Mouse (Mus musculus): ENCODE results near the gene Eif2ak4.

Gene Eif2ak4

DNA sequence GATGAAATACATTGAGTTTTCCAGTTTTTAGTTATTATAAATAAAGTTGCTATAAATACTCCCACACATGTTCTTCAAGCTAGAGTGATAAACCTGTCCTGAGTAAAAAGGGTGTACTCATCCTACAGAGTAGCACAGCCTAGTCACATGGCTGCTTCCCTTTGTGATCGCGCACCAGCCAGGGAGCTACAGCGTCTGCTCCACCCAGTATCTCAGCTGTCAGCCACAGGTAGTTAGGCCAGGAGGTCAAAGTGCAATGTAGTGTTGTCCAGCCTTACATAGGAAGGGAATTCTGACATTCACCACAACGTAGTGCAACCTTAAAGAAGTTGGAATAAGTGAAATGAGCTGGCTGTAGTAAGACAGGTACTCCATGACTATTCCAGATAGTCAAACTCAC, 17.1 kb downstream of the Eif2ak4 start:
- ATAC-seq (ENCODE audit: low TSS enrichment), result no peak

DNA sequence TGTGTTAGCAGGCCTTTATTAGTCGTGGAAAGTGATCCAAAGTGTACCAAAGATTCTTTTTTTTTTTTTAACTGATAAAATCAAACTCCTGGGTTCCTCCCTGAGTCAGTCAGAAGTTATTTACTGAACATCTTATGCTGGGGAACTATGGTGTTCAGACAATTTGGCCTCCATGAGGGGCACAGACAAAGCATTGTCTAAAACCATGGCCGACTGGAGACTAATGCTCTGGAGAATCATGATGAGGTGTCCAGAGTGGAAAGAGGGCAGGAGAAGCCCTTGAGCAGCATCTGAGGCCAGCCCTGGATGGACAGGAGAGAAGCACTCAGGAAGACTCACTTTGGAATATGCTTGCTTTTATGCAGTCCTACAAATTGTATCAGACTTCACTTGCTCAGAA, 18.4 kb downstream of the Eif2ak4 start:
- no peak for ATAC-seq (ENCODE audit: low TSS enrichment)

DNA sequence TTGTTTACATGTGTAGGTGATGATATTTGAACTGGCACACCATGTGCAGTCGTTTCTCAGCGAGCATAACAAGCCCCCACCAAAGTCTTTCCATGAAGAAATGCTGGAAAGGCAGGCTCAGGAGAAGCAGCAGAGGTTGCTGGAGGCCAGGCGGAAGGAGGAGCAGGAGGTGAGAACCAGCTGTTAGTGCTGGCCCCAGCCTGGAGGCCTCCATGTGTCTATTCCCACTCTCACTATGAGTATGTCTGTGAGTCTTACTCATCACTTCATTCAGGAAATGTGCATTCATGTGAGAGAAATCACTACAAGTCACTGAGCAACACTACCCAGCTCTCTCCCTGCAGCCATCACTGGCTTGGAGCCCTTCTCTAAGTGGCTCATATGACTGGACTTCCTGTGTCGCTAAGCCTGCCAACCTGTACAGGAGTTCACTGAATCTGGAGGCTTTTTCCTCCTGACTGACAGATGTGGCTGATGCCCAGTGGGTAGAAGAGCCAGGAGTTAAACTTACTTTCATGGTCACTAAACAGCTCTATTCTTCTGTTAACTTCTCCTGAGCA, 20.0 kb downstream of the Eif2ak4 start:
- no peak for ATAC-seq (ENCODE audit: low TSS enrichment)

DNA sequence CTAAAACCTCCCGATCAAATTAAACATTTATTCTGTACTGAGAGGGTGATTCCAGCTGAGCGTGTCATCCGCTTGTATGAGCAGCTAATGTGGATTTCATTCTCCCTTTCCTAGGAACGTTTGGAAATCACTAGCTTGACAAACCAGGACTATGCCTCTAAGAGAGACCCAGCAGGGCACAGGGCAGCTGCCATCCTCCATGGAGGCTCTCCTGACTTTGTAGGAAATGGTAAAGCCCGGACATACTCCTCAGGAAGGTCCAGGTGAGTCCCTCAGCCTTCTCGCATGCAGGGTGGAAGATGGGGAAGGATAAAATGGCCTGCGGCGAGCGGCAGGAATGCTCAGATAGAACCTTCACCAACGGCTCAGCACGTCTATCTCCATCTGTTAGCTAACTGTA, 24.4 kb downstream of the Eif2ak4 start:
- no peak for ATAC-seq (ENCODE audit: low TSS enrichment)

DNA sequence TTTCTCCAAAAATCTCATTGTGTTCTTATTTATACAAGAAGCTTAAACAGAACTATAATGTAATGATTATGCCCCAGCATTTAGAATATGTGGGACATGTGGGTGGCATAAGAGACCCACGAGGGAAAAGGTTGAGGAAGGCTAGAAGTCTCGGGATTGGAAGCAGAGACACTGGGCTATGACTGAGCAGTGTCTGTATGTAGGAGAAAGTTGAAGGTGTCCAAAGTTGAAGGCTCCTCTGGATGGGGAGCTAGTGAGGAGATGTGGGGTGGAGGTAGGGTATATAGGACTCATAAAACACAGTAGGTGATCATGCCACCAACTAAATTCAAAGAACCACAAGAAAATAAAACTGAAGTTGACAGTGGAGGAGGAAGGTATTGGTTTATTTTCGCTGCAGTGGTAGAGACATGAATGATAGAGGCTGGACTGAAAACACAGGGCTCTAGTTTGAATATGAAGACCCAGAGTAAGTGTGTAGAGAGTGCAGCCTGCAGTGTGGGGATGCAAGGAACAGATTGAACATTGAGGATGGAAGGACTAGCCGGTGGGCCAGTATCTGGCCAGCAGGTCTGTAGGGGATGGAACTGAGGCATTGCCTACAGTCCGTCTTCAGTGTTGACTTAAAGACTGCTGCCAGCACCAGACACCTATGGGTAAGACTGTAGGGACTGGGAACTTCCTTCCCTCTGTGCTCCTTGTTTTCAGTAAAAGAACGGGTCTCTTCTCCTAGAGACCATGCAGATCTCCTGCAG, 27.4 kb downstream of the Eif2ak4 start:
- ATAC-seq (ENCODE audit: low TSS enrichment), result no peak

DNA sequence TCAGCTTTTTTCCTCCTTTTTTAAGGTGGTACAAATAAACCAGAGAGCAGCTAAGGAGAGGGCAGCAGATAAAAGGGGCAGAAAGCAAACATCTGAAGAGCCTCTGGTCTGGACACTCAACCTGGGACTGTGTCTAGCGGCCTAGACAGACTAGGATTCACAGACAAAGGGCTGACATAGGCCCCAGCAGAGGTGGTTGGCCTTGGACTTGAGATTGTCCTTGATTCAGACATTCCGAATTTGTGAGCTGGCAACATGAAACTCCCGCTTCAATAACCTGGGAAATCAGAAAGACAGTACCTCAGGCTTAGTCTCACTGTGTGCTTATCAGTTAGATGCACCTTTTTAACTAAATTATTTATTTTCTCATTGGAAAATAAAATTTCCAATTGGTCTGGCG, 29.7 kb downstream of the Eif2ak4 start:
- ATAC-seq (ENCODE audit: low TSS enrichment), result no peak

DNA sequence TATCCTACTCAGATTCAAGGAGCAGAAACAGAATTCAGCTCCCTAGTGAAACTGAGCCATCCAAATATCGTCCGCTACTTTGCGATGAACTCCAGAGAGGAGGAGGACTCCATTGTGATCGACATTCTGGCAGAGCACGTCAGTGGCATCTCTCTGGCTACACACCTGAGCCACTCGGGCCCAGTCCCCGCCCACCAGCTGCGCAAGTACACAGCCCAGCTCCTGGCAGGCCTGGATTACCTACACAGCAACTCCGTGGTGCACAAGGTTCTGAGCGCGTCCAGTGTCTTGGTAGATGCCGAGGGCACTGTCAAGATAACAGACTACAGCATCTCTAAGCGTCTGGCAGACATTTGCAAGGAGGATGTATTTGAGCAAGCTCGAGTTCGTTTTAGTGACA, 33.5 kb downstream of the Eif2ak4 start:
- no peak for ATAC-seq (ENCODE audit: low TSS enrichment)

DNA sequence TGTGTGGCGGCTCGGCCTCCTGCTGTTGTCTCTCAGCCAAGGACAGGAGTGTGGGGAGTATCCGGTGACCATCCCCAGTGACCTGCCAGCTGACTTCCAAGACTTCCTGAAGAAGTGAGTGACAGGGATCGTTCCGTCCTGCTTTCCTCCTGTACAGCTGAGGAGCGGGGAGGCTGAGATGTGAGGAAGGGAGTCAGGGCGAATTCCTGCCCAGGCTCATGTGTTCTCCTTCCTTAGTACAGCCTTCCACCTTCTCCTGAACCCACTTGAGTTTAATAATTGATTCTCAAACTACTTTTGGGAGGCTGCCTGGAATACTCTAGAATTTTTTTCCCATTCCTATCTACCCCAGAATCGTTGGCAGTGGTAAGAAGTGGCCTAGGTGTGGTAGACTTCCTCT, 34.0 kb downstream of the Eif2ak4 start:
- no peak for ATAC-seq (ENCODE audit: low TSS enrichment)

DNA sequence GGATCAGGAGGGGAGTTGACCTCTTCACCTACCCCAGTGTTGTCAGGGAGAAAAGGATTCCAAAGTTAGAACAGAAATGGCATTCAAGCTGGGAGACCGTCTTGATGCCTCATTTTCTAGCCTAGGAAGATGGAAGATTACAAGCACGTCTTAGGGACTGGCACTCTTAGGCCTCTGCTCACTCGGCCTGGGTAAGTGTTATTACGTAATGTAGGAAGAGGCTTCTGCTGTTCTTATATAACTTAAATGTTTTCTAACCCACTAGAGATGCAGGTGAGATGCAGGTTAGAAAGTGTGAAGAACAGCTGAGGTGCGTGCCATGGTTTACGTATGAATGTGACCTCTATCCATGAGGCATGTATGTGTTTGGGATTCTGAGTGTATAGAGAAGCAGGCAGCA, 39.9 kb downstream of the Eif2ak4 start:
- no peak for ATAC-seq (ENCODE audit: low TSS enrichment)

DNA sequence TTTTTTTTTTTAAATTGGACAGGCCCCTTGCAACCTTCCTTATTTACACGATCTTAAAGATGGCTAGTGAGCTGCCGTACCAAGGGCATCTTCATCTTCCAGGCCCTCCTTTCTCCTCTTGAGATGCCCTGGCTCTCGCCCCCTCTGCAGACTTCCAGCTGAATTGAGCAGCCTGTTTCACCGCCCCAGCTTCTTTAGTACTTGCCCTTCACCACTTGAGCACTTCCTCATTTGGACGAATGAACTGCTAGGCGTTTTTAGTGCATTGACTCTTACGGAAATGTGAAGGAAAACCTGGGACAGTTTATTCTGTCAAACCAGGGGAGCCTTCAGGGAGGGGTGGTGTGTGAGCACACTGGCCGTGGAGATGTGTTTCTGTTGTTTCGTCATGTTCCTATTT, 40.9 kb downstream of the Eif2ak4 start:
- ATAC-seq (ENCODE audit: low TSS enrichment), result no peak

DNA sequence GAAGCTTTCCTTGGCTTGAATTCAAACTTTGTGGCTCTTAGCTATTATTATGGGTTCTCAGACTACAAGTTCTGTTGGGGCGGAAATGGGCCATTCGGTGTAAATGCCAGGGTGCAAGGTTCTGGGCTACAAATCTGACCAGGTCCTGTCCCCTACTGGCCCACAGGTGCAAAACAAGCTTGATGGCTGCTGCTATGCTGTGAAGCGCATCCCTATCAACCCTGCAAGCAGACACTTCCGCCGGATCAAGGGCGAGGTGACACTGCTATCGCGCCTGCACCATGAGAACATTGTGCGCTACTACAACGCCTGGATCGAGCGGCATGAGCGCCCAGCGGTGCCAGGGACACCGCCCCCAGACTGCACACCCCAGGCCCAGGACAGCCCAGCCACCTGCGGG, 42.2 kb downstream of the Eif2ak4 start:
- no peak for ATAC-seq (ENCODE audit: low TSS enrichment)

DNA sequence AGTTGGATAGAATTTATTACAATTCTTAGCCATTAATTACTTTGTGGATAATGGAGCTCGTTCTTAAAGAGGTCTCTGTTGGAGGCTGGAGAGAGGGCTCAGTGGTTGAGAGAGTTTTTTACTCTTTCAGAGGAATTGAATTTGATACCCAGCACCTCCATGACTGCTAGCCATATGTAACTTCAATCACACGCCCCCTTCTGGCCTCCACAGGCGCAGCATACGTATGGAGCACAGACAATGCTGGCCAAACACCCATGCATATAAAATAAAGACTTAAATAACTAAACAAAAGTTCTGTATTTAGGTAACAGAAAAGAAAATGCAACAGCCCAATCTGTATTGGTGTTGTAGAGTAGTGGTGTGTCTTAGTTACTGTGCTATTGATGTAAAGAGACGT, 43.2 kb downstream of the Eif2ak4 start:
- no peak for ATAC-seq (ENCODE audit: low TSS enrichment)

DNA sequence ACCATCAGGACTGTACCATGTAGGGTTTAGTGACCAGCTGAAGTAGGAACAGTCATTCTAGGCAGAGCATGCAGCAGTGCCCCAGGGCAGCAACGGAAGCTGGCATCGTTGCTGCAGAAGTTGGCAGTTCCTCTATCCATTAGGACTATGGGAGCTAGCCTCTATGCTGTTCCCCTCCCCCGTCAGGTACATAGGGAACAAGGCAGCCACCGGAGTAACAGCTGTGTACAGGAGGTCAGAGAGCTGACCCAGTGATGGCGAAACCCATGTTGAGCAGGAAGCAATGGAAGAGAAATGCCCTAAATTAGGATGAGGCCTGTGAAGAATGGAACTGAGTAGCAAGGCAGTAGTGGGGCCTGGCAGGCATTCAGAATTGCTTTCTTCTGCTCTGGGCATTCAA, 53.8 kb downstream of the Eif2ak4 start:
- 0 out of 2 replicates have a peak, but pooled peaks have one; percentile 24 for ATAC-seq (ENCODE audit: low TSS enrichment)

DNA sequence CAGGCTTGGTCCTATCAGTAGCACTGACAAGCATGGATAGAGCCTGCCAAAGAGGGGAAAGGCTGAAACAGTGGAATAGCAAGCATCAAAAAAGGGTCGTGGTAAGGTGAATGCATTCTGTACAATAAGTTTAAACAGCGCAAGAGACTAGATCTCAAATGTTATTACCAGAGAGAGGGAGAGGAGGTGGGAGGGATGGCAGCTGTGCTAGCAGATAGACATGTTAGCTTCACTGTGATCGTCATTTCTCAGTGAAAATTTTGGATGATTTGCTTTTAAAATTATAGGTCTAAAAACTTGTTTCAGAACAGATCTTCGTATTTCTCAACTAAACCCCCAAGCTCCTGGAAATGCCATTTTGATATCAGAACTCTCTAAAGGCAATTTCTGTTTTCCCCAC, 54.3 kb downstream of the Eif2ak4 start:
- ATAC-seq (ENCODE audit: low TSS enrichment), result peak; percentile 76

DNA sequence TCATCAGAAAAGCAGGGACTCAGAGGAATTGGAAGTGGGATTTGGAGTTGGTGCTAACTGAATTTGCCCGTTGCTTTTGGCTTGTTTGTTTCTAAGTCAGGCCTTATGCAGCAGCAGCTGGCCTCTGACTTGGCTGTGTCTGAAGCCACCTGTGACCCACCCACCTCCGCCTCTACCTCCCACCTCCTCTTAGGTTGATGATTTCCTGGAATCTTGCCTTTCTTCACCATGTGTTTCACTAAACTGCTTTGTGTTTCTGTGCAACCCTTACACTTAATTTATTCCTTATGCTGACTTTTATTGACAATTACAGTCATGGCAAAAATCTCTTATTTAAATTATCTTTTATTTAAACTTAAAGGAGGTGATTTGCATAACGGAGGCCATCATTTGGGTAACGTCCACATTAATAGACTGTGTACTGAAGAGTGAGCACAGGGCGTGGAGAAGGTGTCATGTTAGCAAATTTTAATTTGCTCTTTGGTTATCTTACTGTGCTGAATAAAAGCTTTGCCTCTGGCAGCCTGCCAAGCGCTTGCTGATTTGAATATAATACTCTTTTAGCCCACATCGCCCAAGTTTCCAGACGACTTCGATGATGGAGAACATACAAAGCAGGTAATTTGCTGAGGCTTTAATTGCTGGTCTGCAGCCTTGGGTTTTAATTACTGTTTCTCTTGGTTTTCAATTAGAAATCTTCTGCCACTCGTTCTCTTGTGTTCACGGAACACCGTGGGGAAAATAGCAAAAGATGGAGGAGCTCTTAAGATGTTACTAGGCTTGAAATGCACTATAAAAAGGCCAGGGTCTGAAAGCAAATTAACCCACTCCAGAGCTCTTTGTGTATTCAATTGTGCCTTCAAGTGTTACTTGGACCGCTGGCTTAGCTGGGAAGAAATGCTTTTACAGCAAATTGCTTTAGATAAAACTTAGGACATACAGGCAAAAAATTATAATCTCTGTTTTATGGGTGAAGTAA, 57.6 kb downstream of the Eif2ak4 start:
- ATAC-seq (ENCODE audit: low TSS enrichment), result no peak

DNA sequence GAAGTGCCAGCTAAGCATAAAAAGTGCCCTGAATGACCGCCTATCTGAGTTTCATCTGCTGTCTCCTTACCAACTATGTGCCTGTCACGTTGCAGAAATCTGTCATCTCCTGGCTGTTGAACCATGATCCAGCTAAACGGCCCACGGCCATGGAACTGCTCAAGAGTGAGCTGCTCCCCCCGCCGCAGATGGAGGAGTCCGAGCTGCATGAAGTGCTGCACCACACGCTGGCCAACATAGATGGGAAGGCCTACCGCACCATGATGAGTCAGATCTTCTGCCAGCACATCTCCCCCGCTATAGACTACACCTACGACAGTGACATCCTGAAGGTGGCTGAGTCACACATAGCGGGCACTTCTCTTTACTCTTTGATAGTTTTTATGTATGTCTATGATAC, 59.8 kb downstream of the Eif2ak4 start:
- peak; percentile 98 for ATAC-seq (ENCODE audit: low TSS enrichment)

DNA sequence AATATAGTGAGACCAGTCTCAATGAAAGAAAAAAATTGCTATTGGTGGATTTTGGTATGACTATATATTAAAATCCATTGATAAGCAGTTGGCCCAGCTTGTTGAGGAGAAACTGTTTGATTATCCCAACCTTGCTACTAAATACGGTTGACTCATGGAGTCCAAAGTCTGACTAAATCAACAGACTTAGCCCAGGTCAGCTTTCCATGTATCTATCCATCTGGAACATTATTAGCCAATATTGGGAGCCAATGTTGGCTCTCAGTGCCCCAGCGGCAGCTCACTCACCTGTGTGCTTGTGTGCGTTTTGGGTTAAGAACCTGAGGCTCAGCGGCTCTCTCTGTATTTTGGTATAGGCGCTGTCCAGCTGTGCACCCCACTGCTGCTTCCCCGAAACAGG, 62.6 kb downstream of the Eif2ak4 start:
- ATAC-seq (ENCODE audit: low TSS enrichment), result no peak

DNA sequence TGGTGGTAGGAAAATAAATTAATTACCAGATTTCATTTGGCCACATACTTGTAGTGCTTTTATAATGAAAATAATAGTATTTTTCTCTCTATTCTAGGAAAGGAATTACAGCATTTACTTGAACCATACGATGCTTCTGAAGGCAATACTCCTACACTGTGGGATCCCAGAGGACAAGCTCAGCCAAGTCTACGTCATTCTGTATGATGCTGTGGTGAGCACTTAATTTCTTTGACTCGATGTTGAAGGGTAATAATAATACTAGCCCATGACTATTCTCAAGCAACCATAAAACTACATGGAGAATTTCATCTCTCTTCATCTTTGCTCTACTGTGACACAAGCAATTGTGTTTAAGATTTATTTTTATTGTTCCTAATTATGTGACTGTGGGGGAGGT, 68.6 kb downstream of the Eif2ak4 start:
- no peak for ATAC-seq (ENCODE audit: low TSS enrichment)

DNA sequence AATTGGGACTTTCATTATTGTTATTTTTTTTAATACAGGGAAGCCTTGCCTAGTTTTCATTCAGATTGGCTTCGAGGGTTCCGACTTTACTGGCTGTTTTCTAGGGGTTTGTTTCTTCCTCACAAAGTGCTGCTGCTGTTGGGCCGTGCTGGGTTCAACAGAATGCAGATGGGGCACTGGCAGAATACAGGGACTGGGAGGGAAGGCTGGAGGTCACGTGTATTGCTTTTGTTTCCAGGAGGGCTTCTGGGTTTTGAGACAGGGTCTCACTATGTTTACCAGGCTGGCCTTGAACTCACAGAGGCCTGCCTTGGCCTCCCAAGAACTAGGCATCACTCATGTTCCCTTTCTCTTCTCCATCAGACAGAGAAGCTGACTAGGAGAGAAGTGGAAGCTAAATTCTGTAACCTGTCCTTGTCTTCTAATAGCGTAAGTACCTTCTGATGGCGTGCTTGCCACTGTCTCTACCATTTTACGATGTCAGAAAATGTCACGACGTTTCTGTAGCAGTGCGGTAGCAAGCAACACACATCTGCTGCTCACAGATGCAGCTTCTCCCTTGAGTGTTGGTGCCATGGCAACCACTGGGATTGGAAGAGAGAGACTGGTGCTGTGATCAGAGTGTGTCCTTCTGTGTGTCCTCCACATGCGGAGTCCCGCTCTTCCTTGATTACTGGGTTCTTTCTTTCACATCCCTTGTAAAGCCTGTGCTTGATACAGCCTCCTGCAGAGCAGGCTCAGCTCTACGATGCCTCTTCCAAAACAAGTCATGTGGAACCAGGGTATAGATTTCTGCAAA, 69.2 kb downstream of the Eif2ak4 start:
- peak; percentile 86 for ATAC-seq (ENCODE audit: low TSS enrichment)

DNA sequence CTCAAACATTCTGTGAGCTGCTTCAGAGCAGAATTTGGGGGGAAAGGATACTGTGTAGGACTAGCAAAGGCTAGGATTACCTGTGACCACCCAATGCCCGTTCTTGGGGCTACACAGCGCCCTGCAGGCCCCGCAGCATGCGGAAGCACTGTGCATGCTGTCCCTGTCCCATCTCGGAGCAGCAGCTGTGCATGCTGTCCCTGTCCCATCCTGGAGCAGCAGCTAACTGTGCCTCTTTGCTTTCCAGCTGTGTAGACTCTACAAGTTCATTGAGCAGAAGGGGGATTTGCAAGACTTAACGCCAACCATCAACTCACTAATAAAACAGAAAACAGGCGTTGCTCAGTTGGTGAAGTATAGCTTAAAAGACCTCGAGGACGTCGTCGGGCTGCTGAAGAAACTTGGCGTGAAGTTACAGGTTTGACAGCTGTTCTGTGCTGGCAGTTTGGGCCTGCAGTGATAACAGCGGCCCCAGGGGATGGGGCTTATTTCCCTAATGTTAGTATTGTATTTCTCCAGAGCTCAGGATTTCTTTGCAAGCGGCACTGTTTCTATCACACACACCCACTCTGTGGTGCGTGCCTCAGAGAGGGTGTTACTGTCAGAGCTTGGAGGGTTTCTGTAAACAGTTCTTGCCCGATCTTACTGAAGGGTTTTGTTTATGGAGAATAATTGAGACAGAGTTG, 73.2 kb downstream of the Eif2ak4 start:
- 0 out of 2 replicates have a peak, but pooled peaks have one; percentile 20 for ATAC-seq (ENCODE audit: low TSS enrichment)

DNA sequence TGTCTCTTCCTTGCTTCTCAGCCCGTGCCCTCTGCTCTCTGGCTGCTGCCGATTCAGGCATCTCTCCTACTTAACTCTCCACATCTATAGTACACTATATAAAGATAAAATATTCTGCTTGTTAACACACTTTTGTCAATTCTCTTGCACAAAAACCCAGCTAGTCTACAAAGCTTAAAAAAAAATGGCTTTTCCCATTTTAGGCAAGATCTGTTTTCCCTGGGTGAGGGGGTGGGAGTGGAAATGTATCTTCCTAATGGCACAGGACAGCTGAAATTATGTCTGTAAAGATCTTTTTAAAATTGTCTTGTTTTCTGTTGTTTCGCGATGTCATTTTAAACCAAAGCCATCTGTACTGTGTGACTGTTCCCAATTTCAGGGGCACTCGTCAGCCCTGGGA, 75.1 kb downstream of the Eif2ak4 start:
- peak; percentile 61 for ATAC-seq (ENCODE audit: low TSS enrichment)
